Mouse (Mus musculus) brain, adult 2 months (tissue): ENCODE results near the gene Ly6g.
"Not testable (repeated sequence)": the region's sequence is repeated elsewhere in the genome, so short reads cannot be mapped to it uniquely, and the experiment has no call there.

Source experiments
- DNase-seq: peaks from one replicate; pipeline ENCODE4 v3.0.0; 2011; ENCODE audit warnings: low read depth, low spot score

The Ly6g gene

GRCm38 (mm10) chr15:75154940-75155339 is at the start of gene Ly6g:
Ly6g (plus strand) TSS chr15:75155240.
- no peak for DNase-seq

- not testable (repeated sequence) for DNase-seq
Measured at GRCm38 (mm10) chr15:75110424-75110823, 44.6 kb upstream of the Ly6g start.

- DNase-seq, result not testable (repeated sequence)
Measured at GRCm38 (mm10) chr15:75111861-75112630, 43.0 kb upstream of the Ly6g start, which contains the start of gene Ly6c2. Ly6c2 (minus strand) TSS chr15:75111970.

GRCm38 (mm10) chr15:75116525-75116924 is 38.5 kb upstream of the Ly6g start:
- no peak for DNase-seq

GRCm38 (mm10) chr15:75117481-75117880 is 37.6 kb upstream of the Ly6g start:
- peak; percentile 10 for DNase-seq

GRCm38 (mm10) chr15:75118742-75119141 is 36.3 kb upstream of the Ly6g start:
- DNase-seq, result peak; percentile 5

GRCm38 (mm10) chr15:75120066-75120465 is 35.0 kb upstream of the Ly6g start:
- peak; percentile 18 for DNase-seq

- DNase-seq, result not testable (repeated sequence)
Measured at GRCm38 (mm10) chr15:75132346-75132745, 22.7 kb upstream of the Ly6g start.

GRCm38 (mm10) chr15:75135090-75135783 is 19.8 kb upstream of the Ly6g start:
- DNase-seq, result not testable (repeated sequence)

- not testable (repeated sequence) for DNase-seq
Measured at GRCm38 (mm10) chr15:75137739-75138138, 17.3 kb upstream of the Ly6g start.

- peak; percentile 3 for DNase-seq
Measured at GRCm38 (mm10) chr15:75141812-75142360, 13.2 kb upstream of the Ly6g start.

GRCm38 (mm10) chr15:75143735-75144134 is 11.3 kb upstream of the Ly6g start:
- DNase-seq, result peak; percentile 21

GRCm38 (mm10) chr15:75153087-75153486 is 2.0 kb upstream of the Ly6g start:
- no peak for DNase-seq

- no peak for DNase-seq
Measured at GRCm38 (mm10) chr15:75157646-75158045, 2.6 kb downstream of the Ly6g start.

GRCm38 (mm10) chr15:75175506-75175905 is 20.5 kb downstream of the Ly6g start:
- peak; percentile 75 for DNase-seq

- no peak for DNase-seq
Measured at GRCm38 (mm10) chr15:75186291-75186690, 31.3 kb downstream of the Ly6g start.

GRCm38 (mm10) chr15:75189116-75189515 is 34.1 kb downstream of the Ly6g start:
- peak; percentile 49 for DNase-seq

- DNase-seq, result not testable (repeated sequence)
Measured at GRCm38 (mm10) chr15:75190560-75190959, 35.5 kb downstream of the Ly6g start.
